8 mouse cellular contexts compared by ENCODE assay signal in genomic region chr9:37349050-37349449, GRCm38 (mm10). TPM values are rescaled to one million over a fixed set of nuclear protein-coding genes. Genes with fewer than 3 reads are reported as not detected.
DNase-seq lines count a peak whose midpoint lies in the region; ATAC-seq lines count a peak whose summit lies in the region.

No protein-coding gene starts in this region.

- no peaks in the 10 kb centered on the region for H3K36me3 ChIP-seq in neural tube, embryonic 11.5 days (ENCODE audit: control insufficient read depth, insufficient read depth, low read length)
- H3K36me3 ChIP-seq in limb, embryonic 15.5 days = no peaks in the 10 kb centered on the region
- H3K36me3 ChIP-seq in stomach, embryonic 16.5 days (ENCODE audit: control insufficient read depth, insufficient read depth, low read length) = no peaks in the 10 kb centered on the region

- peak overlapping the region; percentile 89 for H3K9ac ChIP-seq in neural tube, embryonic 11.5 days (ENCODE audit: low read length)
- H3K9ac ChIP-seq in limb, embryonic 15.5 days = no peak overlapping the region
- no peak overlapping the region for H3K9ac ChIP-seq in stomach, embryonic 16.5 days (ENCODE audit: low read length)

- ATAC-seq in neural tube, embryonic 11.5 days (ENCODE audit: insufficient read depth, low FRiP score, low TSS enrichment) = no peak
- ATAC-seq in limb, embryonic 15.5 days (ENCODE audit: insufficient number of reproducible peaks, low FRiP score, low TSS enrichment, low read depth) = no peak
- ATAC-seq in stomach, embryonic 16.5 days (ENCODE audit: insufficient read depth, low FRiP score) = no peak

- 91% methylated on average over 3 of the region's 3 CpGs for WGBS in neural tube, embryonic 11.5 days
- WGBS in limb, embryonic 15.5 days = 91% methylated on average over 3 of the region's 3 CpGs
- 91% methylated on average over 3 of the region's 3 CpGs for WGBS in stomach, embryonic 16.5 days

- peaks cover 6% of the 10 kb centered on the region; the same call in 1 of the 2 replicates for H3K4me1 ChIP-seq in neural tube, embryonic 11.5 days (ENCODE audit: control insufficient read depth, insufficient read depth, low read length)
- peaks cover 5% of the 10 kb centered on the region; the same call in 1 of the 2 replicates for H3K4me1 ChIP-seq in limb, embryonic 15.5 days
- peaks cover 9% of the 10 kb centered on the region; the same call in 1 of the 2 replicates for H3K4me1 ChIP-seq in stomach, embryonic 16.5 days (ENCODE audit: control insufficient read depth, insufficient read depth, low read length)

- intact Hi-C loops in left cerebral cortex, postnatal 10 days (cut with DNase I) = no loop called here

- H3K27me3 ChIP-seq in neural tube, embryonic 11.5 days (ENCODE audit: control insufficient read depth, insufficient read depth, low read length) = no peaks in the 10 kb centered on the region
- H3K27me3 ChIP-seq in limb, embryonic 15.5 days = no peaks in the 10 kb centered on the region; the same call in 1 of the 2 replicates
- H3K27me3 ChIP-seq in stomach, embryonic 16.5 days (ENCODE audit: control insufficient read depth, insufficient read depth, low read length) = no peaks in the 10 kb centered on the region

- H3K9me3 ChIP-seq in neural tube, embryonic 11.5 days (ENCODE audit: control insufficient read depth, low read length) = no peaks in the 10 kb centered on the region
- no peaks in the 10 kb centered on the region for H3K9me3 ChIP-seq in limb, embryonic 15.5 days
- no peaks in the 10 kb centered on the region for H3K9me3 ChIP-seq in stomach, embryonic 16.5 days (replicated peaks; ENCODE audit: control insufficient read depth, low read length)

- no peak overlapping the region for H3K27ac ChIP-seq in neural tube, embryonic 11.5 days (ENCODE audit: low read depth, low read length)
- H3K27ac ChIP-seq in limb, embryonic 15.5 days = peak overlapping the region; percentile 90; the same call in 1 of the 2 replicates
- H3K27ac ChIP-seq in stomach, embryonic 16.5 days (ENCODE audit: low read length) = peak overlapping the region; percentile 91; the same call in 1 of the 2 replicates

- peak overlapping the region; percentile 69 for H3K4me3 ChIP-seq in neural tube, embryonic 11.5 days (ENCODE audit: low read depth, low read length)
- H3K4me3 ChIP-seq in limb, embryonic 15.5 days = peak overlapping the region; percentile 68
- H3K4me3 ChIP-seq in stomach, embryonic 16.5 days (replicated peaks; ENCODE audit: low read length) = peak overlapping the region; percentile 72

- DNase-seq in cerebellum, adult 11-12 months = peak; percentile 9
- DNase-seq in cerebellum, adult 9-10 months = no peak
- DNase-seq in neural tube, embryonic 11.5 days (ENCODE audit: low spot score) = no peak
- DNase-seq in neural tube, embryonic 10.5 days (ENCODE audit: extremely low spot score, low spot score) = no peak
- no peak for DNase-seq in right cerebral cortex, postnatal 10 days (ENCODE audit: low spot score in 2 of 2)
- DNase-seq in left cerebral cortex, postnatal 10 days (ENCODE audit: extremely low spot score in 1 of 2, low spot score in 2 of 2) = no peak

- H3K4me2 ChIP-seq in neural tube, embryonic 11.5 days (ENCODE audit: low read depth) = peak overlapping the region; percentile 67
- H3K4me2 ChIP-seq in limb, embryonic 15.5 days = peak overlapping the region; percentile 73
- H3K4me2 ChIP-seq in stomach, embryonic 16.5 days (ENCODE audit: low read depth, low read length) = peak overlapping the region; percentile 97

RNA-seq across cellular contexts. Expression of gene Ccdc15, which starts 0.8 kb away (rescaled TPM):
- 6.7 and 7.7 TPM in 2 replicates for polyA plus RNA-seq in neural tube, embryonic 11.5 days (2014; fragmentation: Nextera tagmentation; extraction: Ambion mirVana)
- polyA plus RNA-seq in limb, embryonic 15.5 days (2015; fragmentation: Nextera tagmentation; extraction: Ambion mirVana) = 7.0 and 7.3 TPM in 2 replicates
- polyA plus RNA-seq in stomach, embryonic 16.5 days (2015; fragmentation: Nextera tagmentation; extraction: Ambion mirVana) = 4.2 and 5.0 TPM in 2 replicates
- 1 to 10 TPM; 2.3 to 3.3 TPM for total RNA-seq in left cerebral cortex, postnatal 10 days (2021)

RNA-seq across cellular contexts. Expression of gene Hepacam, which starts 18.1 kb away (rescaled TPM):
- not detected in 2 replicates for polyA plus RNA-seq in neural tube, embryonic 11.5 days (2014; fragmentation: Nextera tagmentation; extraction: Ambion mirVana)
- polyA plus RNA-seq in limb, embryonic 15.5 days (2015; fragmentation: Nextera tagmentation; extraction: Ambion mirVana) = 0.05 and 0.06 TPM in 2 replicates
- 0.19 TPM in 1 of 2 replicates, not detected in the other for polyA plus RNA-seq in stomach, embryonic 16.5 days (2015; fragmentation: Nextera tagmentation; extraction: Ambion mirVana)
- total RNA-seq in left cerebral cortex, postnatal 10 days (2021) = 10 to 100 TPM; 41.1 to 45.7 TPM

RNA-seq across cellular contexts. Expression of gene Robo4, which starts 52.6 kb away (rescaled TPM):
- 6.7 and 11.6 TPM in 2 replicates for polyA plus RNA-seq in neural tube, embryonic 11.5 days (2014; fragmentation: Nextera tagmentation; extraction: Ambion mirVana)
- 10.7 and 14.3 TPM in 2 replicates for polyA plus RNA-seq in limb, embryonic 15.5 days (2015; fragmentation: Nextera tagmentation; extraction: Ambion mirVana)
- 12.3 and 13.3 TPM in 2 replicates for polyA plus RNA-seq in stomach, embryonic 16.5 days (2015; fragmentation: Nextera tagmentation; extraction: Ambion mirVana)
- 1 to 10 TPM; 6.4 to 8.3 TPM for total RNA-seq in left cerebral cortex, postnatal 10 days (2021)
